Mouse (Mus musculus) midbrain, embryonic 12.5 days (tissue): Measurements from ENCODE around the gene Ggt7. TPM values are rescaled to one million over a fixed set of nuclear protein-coding genes. Genes with fewer than 3 reads are reported as not detected.

Experiments
- polyA plus RNA-seq: library from polyadenylated mRNA; unstranded; fragments of >200 nt; fragmentation: Nextera tagmentation; extraction: Ambion mirVana; gene quantifications from 2 replicates; pipeline ENCODE4 v1.2.1, GENCODE M21; 2016

Gene Ggt7
- polyA plus RNA-seq, 1 experiment from 2014 or later = 41.2 TPM

Other genes with a start within 250 kb of the Ggt7 start
- gene Map1lc3a, start 241.9 kb downstream of the Ggt7 start, polyA plus RNA-seq = 193 and 205 TPM in 2 replicates
- 44.7 and 46.9 TPM in 2 replicates for gene Pigu, start 160.8 kb downstream of the Ggt7 start, polyA plus RNA-seq
- gene Trp53inp2, start 137.2 kb downstream of the Ggt7 start, polyA plus RNA-seq = 103 and 119 TPM in 2 replicates
- gene Ncoa6, start 44.3 kb downstream of the Ggt7 start, polyA plus RNA-seq = 32.7 and 36.0 TPM in 2 replicates
- 25.9 and 27.3 TPM in 2 replicates for gene Acss2, start 289 bp downstream of the Ggt7 start, polyA plus RNA-seq
- 14.3 and 15.9 TPM in 2 replicates for gene Gss, start 74.6 kb upstream of the Ggt7 start, polyA plus RNA-seq
- gene Myh7b, start 93.0 kb upstream of the Ggt7 start, polyA plus RNA-seq = 0.45 and 1.1 TPM in 2 replicates
- 179 and 181 TPM in 2 replicates for gene Trpc4ap, start 174.1 kb upstream of the Ggt7 start, polyA plus RNA-seq
- 37.1 and 37.6 TPM in 2 replicates for gene Edem2, start 211.2 kb upstream of the Ggt7 start, polyA plus RNA-seq
- not detected in 2 replicates for gene Gm17581, start 217.6 kb upstream of the Ggt7 start, polyA plus RNA-seq
- 3.1 and 3.7 TPM in 2 replicates for gene Procr, start 232.9 kb upstream of the Ggt7 start, polyA plus RNA-seq